Mouse (Mus musculus): ENCODE results near the gene Srcap.

GRCm38 (mm10) chr7:127588901-127589300 is 77.1 kb downstream of the Srcap start:
- TF ChIP-seq CTCF (IDR thresholded peaks at IDR 0.05; ENCODE audit: borderline replicate concordance, insufficient read depth, low read depth, low read length) (no peak), POLR2A (IDR thresholded peaks at IDR 0.05; ENCODE audit: borderline replicate concordance, insufficient read depth, low read length) (no peak)

All from cerebellum, adult 2 months (tissue).